Mouse (Mus musculus) frontal cortex, postnatal 25 days (tissue): Measurements from ENCODE around the gene Prtg.

Source experiments
- DNase-seq, 2 experiments: peaks; one replicate each; pipeline ENCODE4 v3.0.0; 2022; ENCODE audit warnings: low spot score in 2 of 2

Prtg gene

DNA sequence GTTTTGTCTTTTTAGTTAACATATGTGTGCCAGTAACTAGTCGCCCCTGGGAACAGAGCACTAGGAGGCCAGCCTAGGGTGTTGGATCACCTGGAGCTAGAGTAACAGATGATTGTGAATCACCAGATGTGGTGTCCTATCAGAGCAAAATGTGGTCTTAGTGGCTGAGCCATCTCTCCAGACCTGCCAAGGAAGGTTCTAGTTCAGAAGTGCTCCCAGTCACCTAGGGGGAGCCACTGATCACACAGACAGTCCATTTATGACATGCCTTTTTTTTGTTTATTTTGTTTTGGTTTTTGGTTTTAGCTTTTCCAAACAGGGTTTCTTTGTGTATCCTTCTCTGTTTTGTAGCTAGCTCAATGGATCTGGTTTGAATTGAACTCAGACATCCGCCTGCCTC lies 104.7 kb downstream of the Prtg start:
- no peak for DNase-seq

DNA sequence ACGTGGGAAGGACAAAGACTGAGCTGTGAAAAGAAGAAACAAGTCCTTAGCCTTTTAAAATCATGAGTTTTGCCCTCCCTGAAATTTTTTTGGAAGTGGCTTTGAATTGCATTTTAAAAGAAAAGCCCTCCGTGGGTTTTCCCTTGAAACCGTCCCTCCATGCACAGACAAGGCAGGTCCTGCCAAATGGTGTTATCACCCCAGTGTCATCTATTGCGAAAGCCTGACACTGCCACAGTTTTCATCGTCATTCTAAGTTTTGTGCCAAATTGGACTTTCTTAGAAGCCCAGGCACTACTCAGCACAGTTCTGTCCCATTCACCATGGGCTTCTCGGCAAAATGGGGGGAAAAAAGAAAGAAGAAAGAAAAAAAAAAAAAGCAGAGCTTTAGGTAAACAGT lies 106.9 kb downstream of the Prtg start:
- DNase-seq: no peak

DNA sequence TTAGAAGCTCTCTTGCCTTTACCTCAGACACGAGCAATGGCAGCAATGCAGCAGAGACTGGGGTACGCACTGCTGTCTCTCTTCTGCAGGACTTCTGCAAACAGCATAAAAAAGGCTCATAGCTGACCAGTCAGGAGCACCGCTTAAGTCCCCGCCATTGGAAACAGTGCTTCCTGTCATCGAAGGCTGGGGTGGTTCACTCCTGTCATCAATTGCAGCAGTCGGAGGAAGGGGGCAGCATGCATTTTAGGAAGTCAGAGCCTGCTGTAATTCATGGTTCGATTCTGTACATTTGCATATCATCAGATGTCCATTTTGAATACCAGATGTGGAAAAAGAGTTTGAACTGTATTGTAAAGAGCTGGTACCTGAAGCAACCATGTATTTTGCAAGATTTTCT lies 109.1 kb downstream of the Prtg start:
- DNase-seq: no peak

DNA sequence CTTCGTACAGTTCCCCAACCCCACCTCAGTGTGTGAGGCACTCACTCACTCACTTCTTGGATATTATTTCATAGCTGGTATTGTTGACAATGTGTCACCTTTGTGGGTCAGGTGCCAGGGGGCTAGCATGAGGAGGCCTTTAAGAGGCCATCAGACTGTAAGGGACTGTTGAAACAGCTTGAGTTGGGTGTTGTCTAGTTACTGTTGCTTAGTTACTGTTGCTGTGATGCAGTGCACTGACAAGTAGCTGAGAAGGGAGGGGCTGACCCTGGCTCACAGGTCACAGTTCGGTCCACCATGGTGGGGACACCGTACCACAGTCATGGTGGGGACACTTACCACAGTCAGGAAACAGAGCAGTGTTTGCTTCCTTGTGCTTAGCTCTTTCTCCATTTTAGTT lies 116.4 kb downstream of the Prtg start:
- no peak for DNase-seq

DNA sequence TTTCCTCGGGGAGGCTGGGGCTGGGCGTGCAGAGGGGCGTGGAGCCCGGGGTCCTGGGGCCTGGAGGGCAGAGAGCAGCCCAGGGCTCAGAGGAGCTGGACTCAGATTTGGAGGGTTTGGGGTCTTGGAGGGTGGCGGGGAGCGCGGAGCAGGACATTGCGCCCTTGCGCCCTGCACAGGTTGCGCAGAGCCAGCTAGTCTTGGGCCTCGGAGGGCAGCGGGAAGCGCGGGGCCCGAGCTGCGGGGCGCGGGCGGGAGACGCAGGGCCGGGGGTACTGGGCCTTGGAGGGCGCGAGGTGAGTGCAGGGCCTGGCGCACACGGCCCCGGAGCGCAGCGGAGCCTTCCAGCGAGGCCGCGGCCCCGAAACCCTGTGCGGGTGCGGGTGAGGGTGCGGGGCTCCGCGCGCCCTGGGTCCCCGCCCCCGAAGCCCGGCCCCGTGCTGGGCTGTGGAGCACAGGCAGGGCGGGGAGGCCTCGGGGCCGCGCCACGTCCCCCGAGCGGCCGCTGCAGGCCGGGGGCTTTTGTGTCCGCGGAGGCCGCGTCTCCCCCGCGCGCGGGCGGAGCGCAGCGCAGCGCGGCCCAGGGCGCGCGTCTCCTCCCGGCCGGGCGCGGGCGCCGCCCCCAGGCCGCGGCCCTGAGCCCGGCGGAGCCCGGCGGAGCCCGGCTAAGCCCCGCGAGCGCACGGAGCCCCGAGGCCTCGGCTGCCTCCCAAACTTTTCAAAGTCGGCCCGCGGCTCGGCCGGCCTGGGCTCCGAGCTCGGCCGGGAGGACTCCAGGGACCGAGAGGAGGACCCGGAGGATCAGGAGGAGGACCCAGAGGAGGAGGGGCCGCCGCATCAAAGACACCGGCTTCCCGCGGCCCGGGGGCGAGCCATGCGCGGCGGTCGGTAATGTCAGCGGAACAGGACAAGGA lies 118.6 kb downstream of the Prtg start, which contains the start of gene Pygo1:
Pygo1 (plus strand) TSS at position 625 of the 914 bp plus-strand sequence.
- peak; percentile 35 to 36 for DNase-seq

DNA sequence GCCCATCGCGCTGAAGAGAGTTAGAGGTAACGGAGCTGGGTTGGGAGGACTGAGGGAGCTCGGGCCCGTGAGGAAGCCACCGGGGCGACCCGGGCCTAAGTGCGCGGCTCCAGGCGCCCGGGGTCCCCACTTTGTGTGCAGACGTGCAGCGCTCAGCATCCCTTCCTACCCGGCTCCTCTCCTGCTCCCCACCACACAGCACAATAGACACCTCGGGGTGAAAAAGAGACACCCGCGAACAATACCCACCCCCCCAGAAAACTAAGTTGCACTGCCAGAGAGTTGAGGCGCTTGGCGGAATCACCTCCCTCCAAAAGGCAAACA lies 119.2 kb downstream of the Prtg start:
- DNase-seq: no peak

DNA sequence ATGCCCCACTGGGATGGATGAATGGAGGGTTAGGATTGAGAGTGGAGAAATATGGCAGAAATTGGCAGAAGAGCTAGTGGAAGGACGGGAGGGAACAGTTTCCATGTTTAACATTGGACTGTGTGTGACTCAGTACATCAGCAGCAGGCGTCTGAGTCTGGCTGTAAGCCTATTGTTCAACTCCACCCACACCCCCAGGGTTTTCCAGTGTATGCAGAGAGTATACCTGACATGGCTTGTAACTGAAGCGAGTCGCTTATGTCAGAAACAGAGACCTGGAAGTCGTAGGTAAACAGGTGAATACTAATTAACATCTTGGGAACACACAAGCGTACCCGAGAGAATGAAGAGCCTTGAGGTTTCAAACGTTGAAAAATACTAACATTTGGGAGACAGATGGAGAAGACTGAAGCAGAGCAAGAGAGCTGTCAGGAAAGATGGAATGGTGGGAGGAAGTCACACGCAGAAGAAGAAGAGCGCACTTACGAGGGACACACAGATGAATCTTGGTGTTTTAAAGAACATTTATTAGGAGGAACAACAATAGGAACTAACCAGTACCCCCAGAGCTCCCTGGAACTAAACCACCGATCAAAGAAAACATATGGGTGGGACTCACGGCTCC lies 124.6 kb downstream of the Prtg start:
- peak in 1 of 2 experiments; percentile 29 for DNase-seq

DNA sequence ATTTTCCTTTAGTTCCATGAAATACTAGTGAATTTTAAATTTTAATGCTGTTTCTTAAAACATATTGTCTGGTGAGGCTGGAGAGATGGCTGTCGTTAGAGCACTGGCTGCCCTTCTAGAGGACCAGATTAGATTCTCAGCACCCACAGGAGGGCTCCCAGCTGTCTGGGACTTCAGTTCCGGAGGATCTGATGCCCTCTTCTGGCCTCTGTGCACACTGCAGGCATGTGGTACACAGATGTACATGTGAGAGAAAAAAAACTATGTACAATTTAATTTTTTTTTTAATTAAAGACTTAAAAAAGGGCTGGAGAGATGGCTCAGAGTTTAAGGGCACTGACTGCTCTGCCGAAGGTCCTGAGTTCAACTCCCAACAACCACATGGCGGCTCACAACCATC lies 128.6 kb downstream of the Prtg start:
- no peak for DNase-seq

DNA sequence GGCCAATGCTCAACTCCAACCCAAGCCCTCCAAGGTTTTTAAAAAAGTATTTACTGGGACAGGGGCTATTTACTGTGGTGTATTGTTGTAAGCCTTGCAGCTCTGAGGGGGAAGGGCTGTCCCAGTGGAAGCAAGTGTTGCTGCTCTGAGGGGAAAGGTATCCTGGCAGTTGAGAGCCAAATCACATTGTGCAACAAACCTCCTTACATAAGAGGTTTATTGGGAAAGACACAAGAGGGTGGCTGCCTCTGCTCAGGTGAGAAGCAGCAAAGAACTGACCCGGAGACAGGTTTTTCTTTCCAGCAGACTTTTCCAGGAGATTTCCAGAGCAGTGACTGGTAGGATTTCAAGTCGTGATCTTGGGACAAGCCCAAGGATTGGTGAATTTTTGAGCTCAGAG lies 129.6 kb downstream of the Prtg start:
- DNase-seq: no peak

DNA sequence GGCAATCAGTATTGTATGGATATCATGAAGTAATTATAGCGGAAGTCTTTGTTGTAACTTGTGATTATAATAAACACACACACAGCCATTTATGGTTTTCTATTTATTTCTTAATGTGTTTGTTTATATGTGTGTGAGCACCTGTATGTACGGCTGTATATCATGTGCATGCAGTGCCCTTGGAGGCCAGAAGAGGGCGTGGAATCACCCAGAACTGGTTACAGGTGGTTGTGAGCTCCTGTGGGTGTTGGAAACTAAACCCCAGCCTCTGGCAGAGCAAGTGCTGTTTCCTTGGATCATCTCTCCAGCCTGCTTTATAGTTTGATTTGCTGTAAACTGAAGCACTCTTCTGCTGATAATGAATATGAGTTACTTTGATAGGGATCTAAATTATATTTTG lies 136.8 kb downstream of the Prtg start:
- DNase-seq: no peak

DNA sequence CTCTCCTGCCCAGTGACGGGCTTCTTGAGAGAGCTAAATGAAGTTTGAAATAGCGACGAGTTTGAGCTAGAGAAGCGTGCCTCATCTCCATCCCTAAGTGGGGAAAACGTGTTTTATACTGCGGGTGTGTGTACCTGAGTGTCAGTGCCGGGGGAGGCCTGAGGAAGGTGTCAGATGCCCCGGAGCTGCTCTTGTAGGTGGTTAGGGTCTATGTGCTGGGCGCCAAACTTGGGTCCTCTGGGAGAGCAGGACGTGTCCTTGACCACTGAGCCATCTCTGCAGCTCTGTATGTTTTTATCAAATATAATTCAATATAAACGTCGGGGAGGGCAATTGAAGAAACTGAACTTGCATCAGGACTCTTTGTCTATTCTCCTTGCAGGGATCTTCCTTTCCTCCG lies 137.6 kb downstream of the Prtg start:
- no peak for DNase-seq

DNA sequence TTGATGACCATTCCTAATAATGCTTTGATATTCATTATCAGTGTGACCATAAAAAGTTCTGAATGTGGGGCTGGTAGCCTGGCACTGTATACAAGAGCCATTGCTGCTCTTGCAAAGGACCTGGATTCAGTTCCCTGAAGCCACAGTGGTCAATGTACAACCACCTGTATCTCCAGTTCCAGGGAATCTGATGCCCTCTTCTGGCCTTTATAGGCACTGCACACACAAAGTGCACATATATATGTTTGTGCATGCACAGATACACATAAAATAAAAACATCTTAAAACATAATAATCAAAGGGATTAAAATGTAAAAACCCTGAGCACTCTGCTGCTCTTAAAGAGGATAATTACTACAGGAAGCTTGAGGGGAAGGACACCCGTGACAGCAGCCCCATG lies 140.3 kb downstream of the Prtg start:
- no peak for DNase-seq

DNA sequence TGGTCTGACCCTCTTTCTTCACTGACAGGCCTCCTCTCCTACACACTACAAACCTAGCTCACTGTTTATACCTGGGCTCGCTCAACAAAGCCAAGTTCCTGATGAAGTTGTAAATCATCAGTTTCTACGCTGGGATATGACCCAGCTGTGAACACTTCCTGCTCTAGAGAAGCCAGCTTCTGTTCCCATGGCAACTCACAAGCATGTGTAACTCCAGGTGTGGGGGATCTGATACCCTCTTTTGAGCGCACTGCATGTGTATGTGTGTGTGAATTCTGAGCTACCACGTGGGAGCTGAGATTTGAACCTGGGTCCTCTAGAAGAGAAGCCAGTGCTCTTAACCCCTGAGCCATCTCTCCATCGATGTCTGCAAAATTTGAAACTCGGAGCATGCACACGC lies 142.9 kb downstream of the Prtg start:
- no peak for DNase-seq

DNA sequence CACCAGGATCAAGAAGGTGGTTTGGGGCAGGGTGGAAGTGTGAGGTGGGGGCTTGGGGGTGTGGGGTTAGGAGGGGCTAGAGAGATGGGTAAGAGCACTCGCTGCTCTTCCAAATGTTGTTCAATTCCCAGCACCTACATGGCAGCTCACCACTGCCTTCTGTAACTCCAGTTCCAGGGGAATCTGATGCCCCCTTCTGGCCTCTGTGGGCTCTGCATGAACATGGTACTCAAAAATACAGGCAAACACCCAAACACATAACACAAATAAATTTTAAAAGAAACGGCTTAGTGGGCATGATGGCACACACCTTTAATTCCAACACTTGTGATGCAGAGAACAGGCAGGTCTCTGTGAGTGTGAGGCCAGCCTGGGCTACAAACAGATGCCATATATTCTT lies 148.1 kb downstream of the Prtg start:
- no peak for DNase-seq

DNA sequence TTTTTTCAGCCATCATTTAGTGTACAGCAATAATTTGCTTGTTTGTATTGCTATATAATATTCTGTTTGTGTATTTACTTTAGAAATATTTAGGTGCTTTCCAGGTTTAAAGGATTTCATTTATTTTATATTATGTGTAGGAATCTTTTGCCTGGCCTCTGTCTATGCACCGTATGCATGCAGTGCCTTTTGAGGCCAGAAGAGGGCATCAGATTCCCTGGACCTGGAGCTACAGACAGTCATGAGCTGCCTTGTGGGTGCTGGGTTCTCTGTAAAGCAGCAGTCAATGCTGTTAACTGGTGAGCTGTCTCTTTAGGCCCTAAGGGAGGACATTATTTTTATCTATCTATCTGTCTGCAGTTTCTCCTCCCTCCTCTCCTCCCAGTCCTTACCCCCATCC lies 148.9 kb downstream of the Prtg start:
- no peak for DNase-seq

DNA sequence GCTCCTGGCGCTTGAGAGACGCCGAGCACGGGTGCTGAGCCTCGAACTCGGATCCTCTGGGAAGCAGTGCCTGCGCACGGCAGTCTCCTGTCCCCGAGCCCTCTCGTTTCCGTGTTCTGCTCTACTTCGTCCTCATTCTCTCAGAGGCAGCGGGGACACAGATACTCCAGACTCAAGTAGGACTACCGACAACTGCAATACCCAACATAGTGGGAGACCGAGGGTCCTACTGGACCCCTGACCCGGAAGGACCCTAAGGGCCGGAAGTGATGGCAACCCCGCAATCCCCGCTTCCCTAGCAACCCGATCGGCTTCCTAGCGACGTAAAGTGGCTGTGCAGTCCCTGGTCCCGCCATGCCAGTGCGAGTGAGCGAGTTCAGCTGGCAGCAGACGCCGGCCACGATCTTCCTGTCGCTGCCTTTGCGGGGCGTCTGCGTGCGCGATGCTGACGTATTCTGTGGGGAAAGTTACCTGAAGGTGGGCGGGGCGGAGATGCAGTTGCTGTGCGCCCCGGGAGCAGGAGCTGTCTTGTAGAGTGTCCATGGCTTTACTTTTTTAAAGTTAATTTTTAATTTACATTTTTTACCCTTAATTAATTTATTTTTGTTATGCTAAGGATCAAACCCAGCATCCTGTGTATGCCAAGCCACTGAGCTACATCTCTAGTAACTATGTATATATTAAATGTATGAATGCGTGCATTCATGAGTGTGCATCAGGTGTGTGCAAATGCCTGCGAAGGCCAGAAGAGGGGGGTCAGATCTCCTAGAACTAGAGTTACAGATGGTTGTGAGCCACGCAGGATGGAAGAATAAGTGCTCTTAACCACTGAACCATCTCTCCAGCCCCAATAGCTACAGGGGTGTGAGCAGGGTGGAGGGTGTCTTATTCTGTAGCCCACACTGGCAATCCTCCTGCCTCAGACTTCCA lies 152.1 kb downstream of the Prtg start, which contains the start of the genes Dyx1c1 and Gm44503:
Dyx1c1 (plus strand) TSS at position 265 of the 930 bp plus-strand sequence.
Gm44503 (plus strand) TSS at position 332 of the 930 bp plus-strand sequence.
- peak; percentile 46 to 56 for DNase-seq

DNA sequence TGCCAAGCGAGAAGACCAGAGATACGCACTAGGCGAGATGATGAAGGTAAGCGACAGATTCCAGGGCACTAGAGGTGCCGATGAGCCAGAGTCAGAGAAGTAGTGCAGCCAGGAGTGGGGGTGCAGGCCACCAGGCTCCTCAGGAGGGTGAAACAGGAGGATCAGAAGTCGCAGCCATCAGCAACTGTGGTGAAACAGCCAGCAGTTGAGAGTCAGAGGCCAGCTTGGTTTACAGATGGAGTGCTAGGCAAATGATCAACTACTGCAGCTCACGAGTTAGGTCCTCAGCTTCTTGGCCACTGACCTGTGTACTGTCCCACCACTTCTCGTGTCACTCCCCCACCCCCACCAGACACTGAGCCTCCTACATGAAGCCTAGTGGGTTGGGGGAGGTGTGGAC lies 154.7 kb downstream of the Prtg start:
- no peak for DNase-seq

DNA sequence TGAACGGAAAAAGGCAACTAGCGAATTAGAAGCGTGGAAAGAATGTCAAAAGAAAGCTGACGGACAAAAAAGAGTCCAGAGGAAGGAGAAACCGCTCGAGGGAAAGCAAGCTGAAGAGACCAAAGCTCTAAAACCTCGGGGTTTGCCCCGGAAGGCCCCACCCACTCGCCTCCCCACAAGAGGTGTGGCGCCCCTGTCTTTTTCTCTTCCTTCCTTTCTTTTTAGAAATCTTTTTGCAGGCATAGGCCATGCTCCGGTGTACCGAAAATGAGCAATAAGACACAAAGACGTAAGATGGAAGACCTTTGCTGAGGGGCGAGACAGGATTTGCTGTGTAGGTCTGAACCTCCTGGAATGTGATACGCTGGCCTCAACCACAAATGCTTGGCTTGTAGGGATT lies 155.3 kb downstream of the Prtg start:
- no peak for DNase-seq
